Mouse (Mus musculus) kidney, embryonic 14.5 days (tissue): Measurements from ENCODE around the gene Hilpda. TPM values are rescaled to one million over a fixed set of nuclear protein-coding genes. Genes with fewer than 3 reads are reported as not detected.

ENCODE experiments used
- ATAC-seq: fragments of 200-750 bp; cut with Nextera tagmentation; 2 replicates; pipeline ENCODE4 v1.8.0; 2017; ENCODE audit warnings: moderate number of reproducible peaks, mild to moderate bottlenecking, moderate TSS enrichment, moderate library complexity; ENCODE audit not compliant: low FRiP score, low TSS enrichment
- H3K27ac ChIP-seq: fragments of 300-500 bp; sonication (generic); 2 replicates; pipeline ENCODE4 v1.5.1; 2014; ENCODE audit warnings: low read depth, mild to moderate bottlenecking, low read length, moderate library complexity, mixed read lengths
- H3K27me3 ChIP-seq: fragments of 300-500 bp; sonication (generic); 2 replicates; pipeline ENCODE4 v1.6.1; 2014; ENCODE audit warnings: mild to moderate bottlenecking, low read length; ENCODE audit not compliant: control insufficient read depth, insufficient read depth
- H3K36me3 ChIP-seq: fragments of 300-500 bp; sonication (generic); 2 replicates; pipeline ENCODE4 v1.6.1; 2014; ENCODE audit warnings: low read length, mixed read lengths; ENCODE audit not compliant: control insufficient read depth, insufficient read depth
- H3K4me1 ChIP-seq: fragments of 300-500 bp; sonication (generic); 2 replicates; pipeline ENCODE4 v1.6.1; 2014; ENCODE audit warnings: low read length, mixed read lengths; ENCODE audit not compliant: control insufficient read depth, insufficient read depth
- H3K4me2 ChIP-seq: fragments of 300-500 bp; sonication (generic); replicated peaks from 2 replicates; pipeline ENCODE4 v1.6.1; 2014; ENCODE audit warnings: low read depth, mild to moderate bottlenecking, low read length
- H3K4me3 ChIP-seq: fragments of 300-500 bp; sonication (generic); 2 replicates; pipeline ENCODE4 v1.5.1; 2014; ENCODE audit warnings: mild to moderate bottlenecking, low read length
- H3K9ac ChIP-seq: fragments of 300-500 bp; sonication (generic); 2 replicates; pipeline ENCODE4 v1.6.1; 2014; ENCODE audit warnings: low read depth, mild to moderate bottlenecking, low read length, moderate library complexity
- H3K9me3 ChIP-seq: fragments of 300-500 bp; sonication (generic); 2 replicates; pipeline ENCODE4 v1.6.1; 2016; ENCODE audit warnings: low read length; ENCODE audit not compliant: control insufficient read depth
- WGBS: fragments of 180-500 bp; shearing (Covaris S2); extraction: QIAGEN DNeasy Blood & Tissue Kit; methylation state at CpG from one replicate; pipeline ENCODE4 v1.1.7; 2014; 5-methylcytosine and 5-hydroxymethylcytosine counted together
- polyA plus RNA-seq: library from polyadenylated mRNA; unstranded; fragments of >200 nt; fragmentation: Nextera tagmentation; extraction: Ambion mirVana; gene quantifications from 2 replicates; pipeline ENCODE4 v1.2.1, GENCODE M21; 2014

Gene Hilpda
- polyA plus RNA-seq = 32.1 and 43.2 TPM in 2 replicates

DNA sequence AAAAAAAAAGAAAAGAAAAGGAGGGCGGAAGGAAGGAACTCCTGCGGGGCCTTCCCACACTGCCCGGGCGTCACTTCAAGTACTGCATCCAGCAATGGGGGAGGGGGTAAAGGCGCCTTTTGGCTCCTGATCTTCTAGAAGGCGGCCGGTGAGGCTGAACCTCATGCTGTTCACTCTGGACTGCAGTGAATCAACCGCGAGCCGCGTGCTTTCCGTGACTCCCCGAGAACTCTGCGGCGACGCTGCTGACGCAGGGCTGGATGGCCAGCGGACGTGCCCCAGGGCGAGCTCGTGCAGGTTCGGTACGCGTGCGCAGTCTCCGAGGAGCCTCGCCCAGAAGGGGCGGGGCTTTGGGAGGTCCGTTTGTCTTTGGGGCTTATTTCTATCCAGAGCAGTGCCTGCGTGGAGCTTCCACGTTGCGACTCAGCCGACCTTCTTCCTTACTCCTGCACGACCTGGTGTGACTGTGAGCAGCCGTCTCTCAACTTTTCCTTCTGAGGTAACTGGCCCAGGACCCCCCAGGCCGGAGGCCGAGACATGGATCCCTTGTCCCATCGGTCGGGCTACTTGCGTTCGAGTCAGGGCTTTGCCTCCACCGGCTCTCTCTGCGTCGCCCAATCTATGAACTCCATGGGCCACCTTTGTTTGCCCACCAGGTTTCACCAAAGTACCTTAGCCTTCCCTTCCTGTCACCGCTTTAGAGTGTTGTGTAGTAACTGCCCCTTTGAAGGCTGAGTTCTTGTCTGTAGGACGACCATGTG, at the start of gene Hilpda:
TSS of gene Hilpda (plus strand) at position 177 of the 761 bp plus-strand sequence.
- Histone ChIP-seq H3K27ac (peak within 1 kb of the TSS; percentile 84; the same call in 1 of the 2 replicates), H3K36me3 (peaks cover 8% of the 10 kb centered on the region; the same call in 1 of the 2 replicates)

DNA sequence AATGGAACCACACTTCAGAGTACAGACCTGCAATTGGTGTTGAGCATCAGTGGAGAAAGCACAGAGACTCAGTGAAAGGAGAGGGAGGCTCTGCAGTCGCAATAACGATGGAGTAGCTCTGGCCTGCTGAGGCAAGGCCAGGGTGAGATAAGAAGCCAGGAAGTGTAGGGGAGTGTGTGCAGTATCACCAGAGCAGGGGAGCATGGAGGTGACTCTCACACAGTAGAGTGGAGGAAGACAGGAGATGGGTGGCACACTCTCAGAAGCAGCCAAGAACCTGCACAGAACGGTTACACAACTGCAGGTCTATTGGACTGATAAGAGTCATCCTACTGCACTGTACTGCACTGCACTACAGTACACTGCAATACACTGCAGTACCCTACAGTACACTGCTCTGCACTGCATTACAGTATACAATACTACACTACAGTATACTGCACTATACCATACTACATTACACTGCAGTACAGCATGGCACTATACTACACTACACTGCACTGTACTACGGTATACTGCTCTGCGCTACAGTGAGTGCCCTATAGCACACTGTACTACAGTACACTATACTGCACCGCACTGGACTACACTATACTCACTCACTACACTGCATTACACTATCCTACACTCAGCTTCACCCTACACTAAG, 42.9 kb upstream of the Hilpda start:
- no peak overlapping the region for H3K4me2 ChIP-seq
- no peaks in the 10 kb centered on the region for H3K4me1 ChIP-seq
- no peaks in the 10 kb centered on the region for H3K36me3 ChIP-seq
- H3K9ac ChIP-seq = no peak overlapping the region
- WGBS = 88% methylated on average over 6 of the region's 6 CpGs
- H3K27ac ChIP-seq = no peak overlapping the region
- H3K4me3 ChIP-seq = no peak overlapping the region
- no peak for ATAC-seq
- H3K27me3 ChIP-seq = no peaks in the 10 kb centered on the region
- H3K9me3 ChIP-seq = no peaks in the 10 kb centered on the region

More for the DNA sequence above, at the start of gene Hilpda:
- Histone ChIP-seq H3K9me3 (no peaks in the 10 kb centered on the region), H3K4me1 (peaks cover 11% of the 10 kb centered on the region), H3K9ac (peak within 1 kb of the TSS; percentile 78), H3K4me2 (peak within 1 kb of the TSS; percentile 77), H3K27me3 (no peaks in the 10 kb centered on the region), H3K4me3 (peak within 1 kb of the TSS; percentile 83)
- peak; percentile 98 for ATAC-seq
- under 1% methylated on average over 46 of the region's 46 CpGs for WGBS

DNA sequence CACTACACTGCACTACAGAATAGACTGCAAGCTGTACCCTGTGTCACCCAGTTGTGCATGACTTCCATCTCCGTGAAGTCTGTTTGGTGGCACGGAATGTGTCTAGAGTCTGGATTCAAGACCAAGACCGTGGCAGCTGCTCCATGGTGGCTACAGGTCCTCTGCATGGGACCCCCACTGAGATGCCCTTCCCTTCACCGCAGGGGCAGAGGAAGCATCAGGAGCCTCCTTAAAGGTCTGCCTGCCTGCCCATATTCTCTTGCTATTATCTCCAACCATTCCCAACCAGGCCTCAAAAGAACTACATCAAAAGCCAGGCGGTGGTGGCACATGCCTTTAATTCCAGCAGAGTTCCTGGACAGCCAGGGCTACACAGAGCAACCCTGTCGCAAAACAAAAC, 41.9 kb upstream of the Hilpda start:
- Histone ChIP-seq H3K36me3 (no peaks in the 10 kb centered on the region), H3K4me1 (no peaks in the 10 kb centered on the region), H3K9ac (no peak overlapping the region), H3K4me2 (no peak overlapping the region), H3K9me3 (no peaks in the 10 kb centered on the region), H3K27ac (no peak overlapping the region), H3K27me3 (no peaks in the 10 kb centered on the region), H3K4me3 (no peak overlapping the region)
- 72% methylated on average over 6 of the region's 6 CpGs for WGBS
- ATAC-seq = no peak

DNA sequence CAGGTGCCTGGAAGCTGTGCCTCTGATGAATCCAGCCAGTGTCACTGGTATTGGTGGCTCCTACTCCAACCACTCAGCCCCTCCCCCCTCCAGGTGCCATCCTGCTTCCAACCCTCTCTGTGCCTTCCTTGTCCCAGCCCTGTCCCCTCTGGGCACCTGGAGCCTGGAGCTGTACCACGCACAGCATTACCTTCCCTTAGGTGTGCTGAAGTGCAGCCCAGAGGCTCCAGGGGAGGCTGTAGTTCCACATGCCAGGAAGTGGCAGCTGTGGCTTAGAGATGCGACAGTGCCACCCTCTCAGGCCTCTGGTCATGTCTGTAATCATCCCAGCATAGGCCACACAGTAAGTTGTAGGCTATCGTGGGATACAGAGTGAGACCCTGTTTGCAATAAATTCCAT, 40.5 kb upstream of the Hilpda start:
- no peaks in the 10 kb centered on the region for H3K36me3 ChIP-seq
- no peak overlapping the region for H3K4me2 ChIP-seq
- H3K9me3 ChIP-seq = no peaks in the 10 kb centered on the region
- no peak overlapping the region for H3K4me3 ChIP-seq
- no peaks in the 10 kb centered on the region for H3K27me3 ChIP-seq
- 57% methylated on average over 3 of the region's 3 CpGs for WGBS
- H3K4me1 ChIP-seq = no peaks in the 10 kb centered on the region
- H3K27ac ChIP-seq = no peak overlapping the region
- ATAC-seq = no peak
- H3K9ac ChIP-seq = no peak overlapping the region

DNA sequence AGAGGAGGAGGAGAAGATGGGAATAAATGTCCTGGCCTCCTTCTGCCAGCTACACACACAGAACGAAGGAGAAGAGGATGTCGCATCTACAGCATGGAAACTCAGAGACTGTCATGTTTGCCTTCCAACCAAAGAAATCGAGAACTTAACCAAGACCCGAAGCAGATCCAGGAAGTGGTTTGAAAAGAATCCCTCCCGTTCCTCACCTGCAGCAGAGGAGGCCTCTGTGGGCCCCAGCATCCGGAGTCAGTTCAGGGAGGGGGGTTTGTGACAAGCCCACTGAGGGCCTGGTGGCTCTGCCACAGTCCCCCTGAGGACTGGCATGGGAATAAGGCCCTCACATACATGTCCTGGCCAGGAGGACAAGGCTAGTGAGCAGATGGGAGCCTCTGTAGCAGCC, 40.0 kb upstream of the Hilpda start:
- H3K4me3 ChIP-seq = no peak overlapping the region
- no peaks in the 10 kb centered on the region for H3K27me3 ChIP-seq
- ATAC-seq = no peak
- no peak overlapping the region for H3K27ac ChIP-seq
- no peak overlapping the region for H3K9ac ChIP-seq
- 66% methylated on average over 6 of the region's 6 CpGs for WGBS
- no peak overlapping the region for H3K4me2 ChIP-seq
- H3K36me3 ChIP-seq = no peaks in the 10 kb centered on the region
- no peaks in the 10 kb centered on the region for H3K9me3 ChIP-seq
- H3K4me1 ChIP-seq = no peaks in the 10 kb centered on the region

DNA sequence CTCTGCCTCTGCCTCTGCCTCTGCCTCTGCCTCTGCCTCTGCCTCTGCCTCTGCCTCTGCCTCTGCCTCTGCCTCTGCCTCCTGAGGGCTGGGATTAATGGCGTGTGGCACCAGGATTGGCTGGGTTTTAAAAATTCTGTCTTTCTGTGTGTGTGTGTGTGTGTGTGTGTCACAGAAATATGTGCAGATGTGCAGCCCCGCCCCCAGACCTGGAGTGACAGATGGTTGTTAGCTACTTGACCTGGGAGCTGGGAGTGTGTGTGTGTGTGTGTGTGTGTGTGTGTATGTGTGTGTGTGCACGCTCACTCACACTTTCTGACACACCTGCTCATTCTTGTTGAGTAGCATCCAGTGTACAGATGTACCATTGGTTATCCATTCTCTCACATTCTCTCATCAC, 38.6 kb upstream of the Hilpda start:
- Histone ChIP-seq H3K4me2 (no peak overlapping the region), H3K9ac (no peak overlapping the region), H3K4me1 (no peaks in the 10 kb centered on the region), H3K4me3 (no peak overlapping the region), H3K9me3 (no peaks in the 10 kb centered on the region), H3K27me3 (no peaks in the 10 kb centered on the region), H3K36me3 (no peaks in the 10 kb centered on the region), H3K27ac (no peak overlapping the region)
- ATAC-seq = no peak
- WGBS = 77% methylated on average over 3 of the region's 3 CpGs

DNA sequence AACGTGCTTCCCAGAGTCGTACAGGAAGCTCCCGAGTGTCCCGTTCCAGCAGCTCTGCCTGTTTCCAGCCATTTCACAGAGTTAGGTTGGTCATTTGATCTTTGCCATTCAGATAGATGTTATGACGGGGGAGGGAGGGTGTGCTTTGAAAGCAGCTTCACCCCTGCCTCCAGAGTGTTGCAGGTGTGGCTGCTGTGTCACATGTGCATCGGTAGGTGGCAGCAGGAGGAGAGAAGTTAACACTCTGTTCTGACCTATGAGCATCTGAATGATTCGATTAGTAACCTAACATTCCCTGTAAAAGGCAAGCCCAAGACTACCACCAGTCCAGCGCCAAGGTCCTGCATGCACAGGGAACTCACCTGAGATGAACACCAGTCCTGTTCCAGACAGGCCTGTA, 38.0 kb upstream of the Hilpda start:
- no peak overlapping the region for H3K4me2 ChIP-seq
- no peak overlapping the region for H3K9ac ChIP-seq
- H3K4me3 ChIP-seq = no peak overlapping the region
- H3K27ac ChIP-seq = no peak overlapping the region
- no peaks in the 10 kb centered on the region for H3K4me1 ChIP-seq
- peak; percentile 49; the same call in 1 of the 2 replicates for ATAC-seq
- no peaks in the 10 kb centered on the region for H3K27me3 ChIP-seq
- H3K36me3 ChIP-seq = no peaks in the 10 kb centered on the region
- WGBS = 43% methylated on average over 8 of the region's 8 CpGs
- no peaks in the 10 kb centered on the region for H3K9me3 ChIP-seq

DNA sequence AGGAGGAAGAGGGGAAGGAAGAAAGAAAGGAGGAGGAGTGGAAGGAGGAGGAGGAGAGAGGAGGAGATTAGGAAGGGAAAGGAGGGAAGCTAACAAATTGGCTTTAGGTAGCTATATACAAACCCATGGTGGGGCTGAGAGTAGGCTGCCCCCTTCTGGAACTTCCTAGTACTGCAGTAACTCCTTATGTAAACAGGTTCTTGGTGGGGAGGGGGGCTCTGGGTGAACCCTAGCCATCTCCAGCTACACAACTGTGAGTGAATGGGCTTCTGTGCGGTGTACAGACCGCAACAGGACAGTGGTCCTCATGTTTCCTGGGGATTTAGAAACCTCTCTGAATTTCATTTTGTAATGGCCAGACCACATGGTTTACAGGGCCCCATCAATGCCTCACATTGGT, 31.5 kb upstream of the Hilpda start:
- Histone ChIP-seq H3K4me1 (no peaks in the 10 kb centered on the region), H3K36me3 (no peaks in the 10 kb centered on the region), H3K27me3 (no peaks in the 10 kb centered on the region), H3K9ac (no peak overlapping the region), H3K27ac (no peak overlapping the region), H3K4me2 (no peak overlapping the region), H3K9me3 (no peaks in the 10 kb centered on the region), H3K4me3 (no peak overlapping the region)
- no peak for ATAC-seq
- WGBS = 40% methylated on average over 2 of the region's 2 CpGs

DNA sequence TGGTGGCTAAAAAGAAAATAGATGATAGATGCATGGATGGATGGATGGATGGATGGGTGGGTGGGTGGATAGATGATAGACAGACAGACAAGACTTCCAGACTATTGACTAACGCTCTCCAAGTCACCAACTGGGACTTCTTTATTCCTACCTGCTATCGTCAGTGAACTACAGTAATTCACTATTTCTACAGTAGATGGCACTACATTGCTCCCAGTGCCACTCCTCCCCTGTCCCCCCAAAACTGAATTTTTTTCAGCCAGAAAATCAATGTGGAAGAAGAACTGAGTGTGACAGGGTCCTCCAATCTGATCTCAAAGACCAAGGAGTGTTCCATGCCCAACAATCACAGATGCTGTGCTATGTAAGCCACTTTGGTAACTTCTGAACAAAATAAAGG, 30.6 kb upstream of the Hilpda start:
- no peak for ATAC-seq
- H3K9me3 ChIP-seq = no peaks in the 10 kb centered on the region
- 63% methylated on average over 2 of the region's 2 CpGs for WGBS
- no peak overlapping the region for H3K4me2 ChIP-seq
- H3K27ac ChIP-seq = no peak overlapping the region
- H3K4me1 ChIP-seq = no peaks in the 10 kb centered on the region
- H3K9ac ChIP-seq = no peak overlapping the region
- no peaks in the 10 kb centered on the region for H3K27me3 ChIP-seq
- no peaks in the 10 kb centered on the region for H3K36me3 ChIP-seq
- H3K4me3 ChIP-seq = no peak overlapping the region
